Mouse (Mus musculus): Measurements from ENCODE around the gene Atg101.

DNA sequence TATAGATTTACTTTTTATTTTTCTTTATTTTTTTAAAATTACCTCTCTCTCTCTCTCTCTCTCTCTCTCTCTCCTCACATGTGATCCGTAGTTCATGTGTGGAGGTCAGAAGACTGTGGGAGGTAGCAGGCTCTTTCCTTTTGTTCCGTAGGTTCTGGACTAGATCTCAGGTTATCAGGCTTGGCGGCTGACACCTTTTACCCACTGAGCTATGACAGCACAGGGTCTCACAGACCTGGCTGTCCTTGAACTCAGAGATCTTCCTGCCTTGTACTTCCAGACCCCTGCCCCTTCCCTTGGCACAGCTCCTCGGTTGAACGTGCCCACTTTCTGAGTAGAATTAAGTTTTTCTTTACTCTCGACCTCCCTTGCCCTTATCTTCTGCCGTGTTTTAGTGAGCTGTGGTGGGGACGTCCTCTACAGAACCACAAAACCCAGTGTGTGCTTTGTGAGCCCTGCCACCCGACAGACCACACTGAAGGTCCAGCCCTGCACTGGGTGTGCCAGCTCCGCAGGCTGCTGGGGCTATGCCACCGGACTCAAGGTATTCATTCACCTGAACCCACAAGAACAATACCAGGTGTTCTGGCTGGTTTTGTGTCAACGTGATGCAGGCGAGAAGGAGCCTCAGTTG is 32.3 kb downstream of the Atg101 start:
- TF ChIP-seq ZNF384 (IDR thresholded peaks at IDR 0.05; ENCODE audit: low read depth, low read length) (no peak), MAFK (IDR thresholded peaks at IDR 0.05; ENCODE audit: insufficient read depth, low read depth, low read length) (no peak)
